Mouse (Mus musculus) cerebellum, postnatal 25 days (tissue): ENCODE results near the gene Acsm2.
A peak's percentile ranks its signal among the peaks of the same experiment; 100 is the strongest.
"Not testable (repeated sequence)": the region's sequence is repeated elsewhere in the genome, so short reads cannot be mapped to it uniquely, and the experiment has no call there.

Experiments used
- DNase-seq, 2 experiments: peaks; one replicate each; pipeline ENCODE4 v3.0.0; 2021; ENCODE audit warnings: mixed read lengths in 2 of 2

The Acsm2 gene

DNA sequence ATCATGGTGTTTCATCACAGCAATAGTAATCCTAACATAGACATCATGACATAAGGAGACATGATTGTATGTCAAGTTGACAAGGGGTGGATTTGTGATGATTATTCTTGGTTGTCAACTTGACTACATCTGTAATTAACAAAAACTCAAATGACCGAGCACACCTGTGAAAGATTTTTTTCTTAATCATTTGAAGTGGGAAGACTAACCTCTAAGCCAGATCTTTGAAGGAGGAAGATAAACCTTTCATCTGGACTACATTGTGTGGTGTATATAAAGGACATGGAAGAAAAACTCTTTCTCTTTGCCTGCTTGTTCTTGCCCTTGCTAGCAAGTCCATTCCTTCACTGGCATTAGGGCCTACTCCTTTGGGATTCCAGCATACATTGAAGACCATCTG, at the start of gene Acsm2:
Gene Acsm2, plus strand, starts transcription at position 301 of the 400 bp plus-strand sequence.
- no peak for DNase-seq

GRCm38 (mm10) chr7:119511143-119511542, 43.0 kb upstream of the Acsm2 start:
- no peak for DNase-seq

- peak; percentile 58 to 76 for DNase-seq
These were observed 41.1 kb upstream of the Acsm2 start for GRCm38 (mm10) chr7:119513056-119513455.

DNA sequence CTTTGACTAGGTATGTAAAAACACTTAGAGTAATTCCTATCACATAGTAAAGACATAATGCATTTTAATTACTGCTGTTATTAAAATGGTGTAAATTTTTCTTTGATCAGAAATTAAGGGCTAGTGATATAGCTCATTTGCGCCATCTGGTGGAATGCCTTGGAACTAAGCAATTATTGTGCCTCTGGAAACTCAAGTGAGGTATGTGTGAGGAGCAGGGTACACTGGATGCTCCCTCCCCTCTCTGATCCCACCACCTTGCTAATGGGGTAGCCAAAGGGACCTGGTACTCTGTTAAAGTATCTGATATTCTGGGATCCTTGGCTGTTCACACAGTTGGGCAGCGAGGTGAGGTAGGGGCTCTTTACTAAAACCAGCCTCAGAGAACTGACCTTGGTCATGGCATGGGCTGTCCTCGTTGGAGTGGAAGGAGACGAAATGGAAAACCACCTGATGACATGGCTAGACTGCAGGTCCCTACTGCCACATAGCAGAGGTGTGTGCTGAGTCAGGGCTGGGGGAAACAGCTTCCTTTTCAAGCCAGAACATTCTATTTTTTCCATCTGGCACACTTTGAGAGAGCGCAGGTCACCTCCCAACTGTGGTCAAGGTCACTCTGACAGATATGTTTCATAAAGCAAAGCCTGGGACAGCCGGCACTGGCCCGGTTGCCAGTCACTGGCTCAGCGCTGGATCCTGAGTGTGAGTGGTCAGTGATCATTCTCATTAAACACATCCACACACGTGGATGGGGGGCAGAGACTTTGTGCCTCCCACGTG, 38.5 kb upstream of the Acsm2 start:
- peak; percentile 50 to 74 for DNase-seq

DNA sequence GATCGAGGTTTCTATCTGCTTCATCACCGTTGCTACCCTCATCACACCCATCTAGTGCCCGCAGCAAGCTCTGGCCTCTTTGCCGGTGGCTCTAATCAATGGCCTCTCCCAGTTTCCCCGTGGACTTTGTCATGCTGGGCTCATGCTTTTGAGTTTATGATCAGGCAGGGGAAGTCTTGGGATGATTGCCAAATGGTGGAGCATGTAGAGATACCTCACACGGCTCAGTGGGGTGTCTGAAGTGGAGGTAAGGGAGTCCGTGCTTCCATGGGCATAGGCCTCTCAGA, 37.9 kb upstream of the Acsm2 start:
- DNase-seq = no peak

- DNase-seq = no peak
These were observed 35.0 kb upstream of the Acsm2 start, which contains the start of gene Acsm5 for GRCm38 (mm10) chr7:119519163-119519562. Acsm5 (plus strand) TSS chr7:119519463.

GRCm38 (mm10) chr7:119519654-119520053, 34.5 kb upstream of the Acsm2 start:
- peak; percentile 77 to 82 for DNase-seq

GRCm38 (mm10) chr7:119521816-119522215, 32.3 kb upstream of the Acsm2 start:
- no peak for DNase-seq

- DNase-seq = no peak
These were observed 31.8 kb upstream of the Acsm2 start for GRCm38 (mm10) chr7:119522385-119522784.

GRCm38 (mm10) chr7:119523389-119523788, 30.8 kb upstream of the Acsm2 start, which contains the start of gene Pdilt:
Pdilt (minus strand) TSS chr7:119523489.
- no peak for DNase-seq

DNA sequence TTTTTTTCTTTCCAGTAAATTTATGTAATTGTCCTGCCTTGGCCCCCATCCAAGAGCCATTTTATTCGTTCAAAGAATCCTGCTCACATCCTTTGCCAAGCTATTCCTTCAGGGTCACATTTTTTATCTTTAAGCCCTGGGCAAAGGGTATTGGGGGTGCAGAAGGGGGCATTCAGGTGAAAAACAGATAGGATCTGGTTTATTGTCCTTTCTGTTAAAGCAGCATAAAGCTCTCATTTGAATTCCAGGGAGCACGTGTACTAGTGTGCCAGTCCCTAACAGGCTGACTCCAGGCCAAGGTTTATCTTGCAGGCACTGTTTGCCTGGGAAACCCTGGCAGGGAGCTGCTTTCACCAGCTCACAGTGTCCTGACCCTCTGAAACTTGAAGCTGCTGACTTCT, 28.3 kb upstream of the Acsm2 start:
- DNase-seq = peak; percentile 6 to 11

DNA sequence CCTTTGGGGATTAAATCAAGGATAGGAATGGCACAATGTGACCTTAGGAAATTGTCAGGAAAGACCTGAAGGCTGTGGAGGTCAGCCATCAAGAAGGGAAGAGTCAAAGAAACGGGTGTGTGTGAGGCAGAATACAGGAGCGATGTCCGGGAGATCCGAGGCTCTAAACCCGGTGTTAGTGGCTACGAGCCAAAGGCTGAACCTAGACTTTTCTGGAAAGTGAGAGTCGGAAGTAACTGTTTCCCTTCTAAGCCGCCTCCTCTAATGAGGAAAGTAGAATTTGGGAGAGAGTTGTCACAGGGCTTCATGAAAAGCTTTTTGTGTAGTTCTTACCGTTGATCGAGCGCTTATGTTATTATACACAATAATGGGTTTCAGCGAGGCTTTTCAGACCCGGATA, 27.7 kb upstream of the Acsm2 start:
- no peak for DNase-seq

GRCm38 (mm10) chr7:119527135-119527534, 27.0 kb upstream of the Acsm2 start:
- DNase-seq = no peak

DNA sequence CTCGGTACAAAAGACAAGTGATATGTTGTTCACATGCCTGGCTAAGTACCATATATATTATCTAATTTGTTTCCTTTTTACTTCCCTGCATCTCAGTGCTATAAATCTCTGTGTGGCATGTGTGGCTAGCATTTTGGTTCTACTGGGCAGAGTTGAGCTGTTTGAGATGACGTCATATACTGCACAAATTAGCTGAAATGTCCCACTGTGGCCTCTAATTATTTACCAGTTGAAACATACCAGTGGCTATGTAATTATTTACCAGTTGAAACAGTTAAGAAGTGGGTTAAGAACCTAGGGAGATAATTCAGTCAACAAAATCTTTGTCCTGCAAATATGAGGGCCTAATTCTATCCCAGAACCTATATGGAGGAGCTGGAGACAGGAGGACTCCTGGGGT, 26.6 kb upstream of the Acsm2 start:
- DNase-seq = no peak

DNA sequence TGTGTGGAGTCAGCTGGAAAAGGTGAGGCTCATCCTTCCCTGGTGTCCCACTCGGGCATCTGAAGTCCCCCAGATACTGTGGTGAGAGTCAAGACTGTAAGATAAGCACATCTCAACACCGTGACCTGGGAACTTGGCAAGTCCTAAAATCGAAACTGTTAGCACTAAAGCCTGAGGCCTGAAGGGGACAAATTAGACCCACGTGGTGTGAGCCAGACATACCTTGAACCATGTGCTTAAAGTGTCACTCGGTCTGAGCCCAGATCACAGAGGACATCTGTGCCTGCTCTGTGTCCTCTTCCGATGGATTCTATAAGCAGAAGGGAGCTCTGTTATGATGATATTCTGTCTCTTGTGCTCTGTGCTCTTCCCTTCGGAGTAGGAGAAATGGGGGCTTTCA, 25.5 kb upstream of the Acsm2 start:
- DNase-seq = no peak

GRCm38 (mm10) chr7:119532924-119533323, 21.2 kb upstream of the Acsm2 start:
- no peak for DNase-seq

- no peak for DNase-seq
These were observed 19.8 kb upstream of the Acsm2 start for GRCm38 (mm10) chr7:119534389-119534788.

- no peak for DNase-seq
These were observed 11.7 kb upstream of the Acsm2 start for GRCm38 (mm10) chr7:119542445-119542844.

DNA sequence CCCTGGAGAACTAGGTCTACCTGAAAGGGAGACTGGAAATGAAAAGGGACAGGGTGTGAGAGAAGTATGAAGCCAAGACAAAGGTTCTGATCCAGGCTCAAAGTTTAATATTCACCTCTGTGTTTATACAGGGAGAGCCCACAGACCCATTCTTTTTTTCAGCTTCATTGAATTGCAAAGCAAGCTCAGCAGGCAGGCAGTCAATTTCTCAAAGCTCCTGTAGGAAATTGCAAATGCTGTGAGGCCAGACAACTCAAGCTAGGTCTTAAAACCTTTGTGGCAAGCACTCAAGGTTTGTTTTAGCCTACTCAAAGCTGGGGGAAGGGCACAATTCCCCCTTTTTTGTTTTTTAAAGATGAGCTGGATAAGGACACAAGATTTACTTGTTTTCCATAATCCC, 8.6 kb upstream of the Acsm2 start:
- no peak for DNase-seq

DNA sequence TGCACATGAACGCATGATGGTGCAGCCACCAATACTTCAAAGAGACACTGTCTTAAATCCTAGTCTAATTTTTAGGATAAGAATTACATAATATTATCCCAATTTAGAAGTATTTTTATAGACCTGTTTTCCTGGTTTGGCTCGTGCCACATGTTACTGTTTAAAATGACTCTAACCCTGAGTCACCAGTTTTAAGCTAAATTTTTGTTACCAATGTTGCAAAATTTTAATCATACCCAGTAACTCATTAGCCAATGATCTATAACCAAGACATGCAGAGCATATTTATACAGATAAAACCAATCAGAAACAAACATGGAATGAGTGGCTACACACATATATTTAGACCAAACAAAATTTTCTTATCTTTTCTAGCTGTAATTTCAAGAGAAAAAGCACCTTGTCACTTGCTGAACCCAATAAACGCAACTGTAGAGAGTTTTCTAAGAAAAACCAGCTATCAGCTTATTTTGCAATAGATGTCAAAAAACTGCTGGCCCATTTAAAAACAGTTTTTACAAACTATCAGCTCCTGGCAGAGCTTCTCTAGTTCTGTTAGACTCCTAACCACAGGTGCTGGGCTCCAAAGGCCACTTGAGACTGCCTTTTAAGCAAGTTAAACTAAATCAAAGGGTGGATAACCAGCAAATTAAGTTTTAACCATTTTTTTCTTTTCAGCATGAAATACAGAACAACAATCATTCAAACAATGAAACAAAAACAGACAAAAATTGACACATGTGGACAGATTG, 3.5 kb upstream of the Acsm2 start:
- no peak for DNase-seq

GRCm38 (mm10) chr7:119559789-119560451, 5.8 kb downstream of the Acsm2 start:
- DNase-seq = no peak

GRCm38 (mm10) chr7:119560452-119560835, 6.3 kb downstream of the Acsm2 start:
- no peak for DNase-seq

GRCm38 (mm10) chr7:119561441-119561840, 7.3 kb downstream of the Acsm2 start:
- no peak for DNase-seq

DNA sequence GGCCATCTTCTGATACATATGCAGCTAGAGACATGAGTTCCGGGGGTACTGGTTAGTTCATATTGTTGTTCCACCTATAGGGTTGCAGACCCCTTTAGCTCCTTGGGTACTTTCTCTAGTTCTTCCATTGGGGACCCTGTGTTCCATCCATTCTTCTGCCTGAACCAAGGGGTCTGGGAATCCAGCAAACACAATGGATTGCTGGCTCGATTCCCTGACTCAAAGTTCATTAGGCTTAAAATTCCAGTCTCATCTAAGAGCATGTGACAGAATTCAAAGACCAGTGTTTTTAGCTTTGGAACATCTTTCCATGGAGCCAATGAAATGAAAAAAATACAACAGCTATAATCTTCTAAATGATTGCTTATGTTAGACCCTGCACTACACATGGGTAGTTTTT, 8.3 kb downstream of the Acsm2 start:
- DNase-seq = not testable (repeated sequence)
